ENCODE assay signal across 11 mouse cellular contexts in genomic region chr10:3805334-3805733, GRCm38 (mm10).
DNase-seq lines count a peak whose midpoint lies in the region; ATAC-seq and TF ChIP-seq lines count a peak whose summit lies in the region.
"Had no signal": no experiment of that assay in that cellular context is flagged by ENCODE, and none has a peak within 500 bp of the region (broad histone marks: within the 10 kb centered on the region; RNA-seq: fewer than 3 reads in every experiment).

No protein-coding gene starts in this region.

- H3K27me3 ChIP-seq in kidney, adult 2 months (replicated peaks; ENCODE audit: control insufficient read depth, insufficient read depth, low read length): no peaks in the 10 kb centered on the region
- no peaks in the 10 kb centered on the region for H3K27me3 ChIP-seq in kidney, embryonic 15.5 days
- no peaks in the 10 kb centered on the region for H3K27me3 ChIP-seq in embryonic facial prominence, embryonic 10.5 days (replicated peaks; ENCODE audit: low read depth, poor library complexity, severe bottlenecking)
- H3K27me3 ChIP-seq: hindbrain, embryonic 13.5 days; limb, embryonic 13.5 days had no signal

- H3K9ac ChIP-seq in kidney, embryonic 15.5 days: no peak overlapping the region
- H3K9ac ChIP-seq in ES-E14 (ENCODE audit: insufficient read depth, low read depth, low read length, poor library complexity, severe bottlenecking): no peak overlapping the region
- H3K9ac ChIP-seq: hindbrain, embryonic 13.5 days; limb, embryonic 13.5 days had no signal

- no peak overlapping the region for H3K27ac ChIP-seq in kidney, adult 2 months (ENCODE audit: insufficient read depth, low read depth, low read length)
- no peak overlapping the region for H3K27ac ChIP-seq in kidney, embryonic 15.5 days
- H3K27ac ChIP-seq in ES-E14 (ENCODE audit: insufficient read depth, low read depth, low read length, poor library complexity, severe bottlenecking): no peak overlapping the region
- no peak overlapping the region for H3K27ac ChIP-seq in embryonic facial prominence, embryonic 10.5 days (replicated peaks)
- H3K27ac ChIP-seq: hindbrain, embryonic 13.5 days; limb, embryonic 13.5 days had no signal

- no peak overlapping the region for H3K4me2 ChIP-seq in kidney, embryonic 15.5 days
- H3K4me2 ChIP-seq: hindbrain, embryonic 13.5 days; limb, embryonic 13.5 days had no signal

- H3K4me3 ChIP-seq in kidney, adult 2 months (ENCODE audit: insufficient read depth, low read depth, low read length): no peak overlapping the region
- no peak overlapping the region for H3K4me3 ChIP-seq in kidney, embryonic 15.5 days (replicated peaks)
- H3K4me3 ChIP-seq in ES-E14 (ENCODE audit: insufficient read depth in 1 of 2, low read depth in 1 of 2, low read length in 2 of 2, poor library complexity in 1 of 2, severe bottlenecking in 1 of 2): no peak overlapping the region
- H3K4me3 ChIP-seq in embryonic facial prominence, embryonic 10.5 days: no peak overlapping the region
- H3K4me3 ChIP-seq: hindbrain, embryonic 13.5 days; limb, embryonic 13.5 days had no signal

- TF ChIP-seq CTCF in kidney, adult 2 months (conservative IDR thresholded peaks at IDR 0.05; ENCODE audit: insufficient read depth, insufficient read length, low read depth, low read length): peak; percentile 51

- WGBS in kidney, adult 2 months: 35% methylated on average over 3 of the region's 3 CpGs
- 51% methylated on average over 3 of the region's 3 CpGs for WGBS in kidney, embryonic 15.5 days
- WGBS in embryonic facial prominence, embryonic 10.5 days: 35% methylated on average over 3 of the region's 3 CpGs

- in situ Hi-C loops in ES-E14 (cut with MboI; ENCODE audit: low sequenced_read_pairs in 2 of 2, unreplicated experiment in 2 of 2): no loop called here

- H3K4me1 ChIP-seq in kidney, adult 2 months (ENCODE audit: control insufficient read depth, insufficient read depth, low read length): no peaks in the 10 kb centered on the region
- H3K4me1 ChIP-seq in kidney, embryonic 15.5 days: no peaks in the 10 kb centered on the region
- no peaks in the 10 kb centered on the region for H3K4me1 ChIP-seq in ES-E14 (ENCODE audit: control insufficient read depth in 2 of 2, insufficient read depth in 2 of 2, low read length in 2 of 2, poor library complexity in 1 of 2)
- H3K4me1 ChIP-seq in embryonic facial prominence, embryonic 10.5 days: peaks cover 27% of the 10 kb centered on the region
- H3K4me1 ChIP-seq: hindbrain, embryonic 13.5 days had no signal

- ATAC-seq in kidney, embryonic 15.5 days (replicated peaks; ENCODE audit: low FRiP score): no peak
- ATAC-seq: midbrain, embryonic 16.5 days had no signal

- H3K9me3 ChIP-seq in kidney, embryonic 15.5 days (replicated peaks): no peaks in the 10 kb centered on the region
- H3K9me3 ChIP-seq in ES-E14 (ENCODE audit: control insufficient read depth, insufficient read depth, low read depth, low read length): no peaks in the 10 kb centered on the region
- H3K9me3 ChIP-seq in embryonic facial prominence, embryonic 10.5 days: no peaks in the 10 kb centered on the region
- H3K9me3 ChIP-seq: hindbrain, embryonic 13.5 days; limb, embryonic 13.5 days had no signal

- no peaks in the 10 kb centered on the region for H3K36me3 ChIP-seq in kidney, adult 2 months (ENCODE audit: control insufficient read depth, insufficient read depth, low read length)
- 0 out of 2 replicates have a peak, but pooled peaks cover 6% of the 10 kb centered on the region for H3K36me3 ChIP-seq in kidney, embryonic 15.5 days
- H3K36me3 ChIP-seq in ES-E14 (ENCODE audit: control insufficient read depth, insufficient read depth, low read length, poor library complexity, severe bottlenecking): no peaks in the 10 kb centered on the region
- no peaks in the 10 kb centered on the region for H3K36me3 ChIP-seq in embryonic facial prominence, embryonic 10.5 days (replicated peaks)
- H3K36me3 ChIP-seq: hindbrain, embryonic 13.5 days had no signal

- peak; percentile 69 for DNase-seq in kidney, adult 2 months
- DNase-seq in ES-E14 (ENCODE audit: low read depth, low spot score): peak; percentile 16
- DNase-seq in embryonic facial prominence, embryonic 10.5 days (ENCODE audit: low spot score): peak; percentile 18
- DNase-seq in kidney, postnatal 36 days: peak; percentile 65 to 68
- no peak for DNase-seq in cerebellum, postnatal 14 days
- DNase-seq in thymus, postnatal 4 days: no peak
- DNase-seq: cerebellum, adult 18-20 months had no signal

- no peak for TF ChIP-seq POLR2A in kidney, adult 2 months (IDR thresholded peaks at IDR 0.05; ENCODE audit: low read depth, low read length)

TF ChIP-seq in ES-E14, 5 proteins besides CTCF, POLR2A, EP300 and RAD21:
- TF ChIP-seq CHD2 (IDR thresholded peaks at IDR 0.05; ENCODE audit: low read depth, low read length) (no peak), MAFK (IDR thresholded peaks at IDR 0.05; ENCODE audit: insufficient read depth, low read depth, low read length) (no peak), HCFC1 (IDR thresholded peaks at IDR 0.05; ENCODE audit: borderline replicate concordance, insufficient read depth, low read length) (no peak), ZNF384 (IDR thresholded peaks at IDR 0.05; ENCODE audit: low read depth, low read length) (no peak), ZC3H11A (IDR thresholded peaks at IDR 0.05; ENCODE audit: borderline replicate concordance, low read depth, low read length) (no peak)

Comparison
In these comparisons a context has a peak if more than half of its experiments do, and no peak if none do; other contexts are left out.
1. DNase-seq: peak in kidney, adult 2 months (single experiment), ES-E14 (single experiment), embryonic facial prominence, embryonic 10.5 days (single experiment) and kidney, postnatal 36 days (2 of 2); none in cerebellum, postnatal 14 days (0 of 2) and thymus, postnatal 4 days (single experiment).